Mouse (Mus musculus): ENCODE measurements around the gene Gm10840.
"Not testable (repeated sequence)": the region's sequence is repeated elsewhere in the genome, so short reads cannot be mapped to it uniquely, and the experiment has no call there.

Gm10840 gene

DNA sequence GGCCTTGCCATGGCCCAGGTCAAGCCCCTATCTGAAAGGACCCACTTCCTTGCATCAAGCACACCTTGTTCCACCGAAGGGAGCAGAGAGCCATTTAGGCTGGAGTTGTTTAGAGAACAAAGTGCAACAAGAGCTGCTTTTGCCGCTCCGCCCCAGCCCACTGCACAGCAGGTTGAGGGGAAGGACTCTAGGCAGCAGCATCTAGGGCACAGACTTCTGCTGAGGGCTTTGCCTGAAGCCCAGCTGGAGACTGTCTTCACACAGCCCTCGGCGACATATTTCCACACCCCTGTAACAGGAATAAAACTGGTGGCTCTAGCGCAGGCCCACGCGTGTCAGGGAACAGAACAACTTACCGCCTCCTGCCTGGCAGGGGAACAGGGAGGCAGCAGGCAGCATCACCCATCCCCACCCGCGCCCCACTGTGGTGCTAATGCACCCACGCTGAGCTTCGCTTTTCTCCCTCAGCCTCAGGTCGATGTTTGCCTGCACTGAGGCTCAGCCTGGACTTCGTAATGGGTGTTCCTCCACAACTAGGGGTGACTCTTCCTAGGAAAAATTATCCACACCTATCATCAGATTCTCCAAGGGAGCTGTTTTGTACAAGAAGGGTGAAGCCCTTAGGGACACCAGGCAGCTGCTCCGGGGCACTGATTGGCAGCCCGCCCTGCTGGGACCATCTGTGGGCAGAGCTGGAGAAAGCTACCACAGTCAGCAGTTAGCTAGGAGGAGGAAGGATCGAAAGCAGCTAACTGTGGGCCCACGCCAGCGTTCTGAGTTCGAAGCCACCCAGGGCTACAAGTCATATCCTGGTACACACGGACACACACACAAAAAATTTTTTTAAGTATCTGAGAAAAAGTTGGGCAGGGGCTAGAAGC is at the start of gene Gm10840, which contains the start of gene Limd2:
Gene Gm10840 (plus strand): TSS at position 10 of the 881 bp plus-strand sequence.
Gene Limd2 (minus strand): TSS at position 20 of the 881 bp plus-strand sequence.
- DNase-seq (ENCODE audit: low spot score): peak; percentile 35

GRCm38 (mm10) chr11:106111688-106112087 is 49.0 kb upstream of the Gm10840 start:
- DNase-seq (ENCODE audit: low spot score): no peak

GRCm38 (mm10) chr11:106122221-106122620 is 38.4 kb upstream of the Gm10840 start:
- no peak for DNase-seq (ENCODE audit: low spot score)

DNA sequence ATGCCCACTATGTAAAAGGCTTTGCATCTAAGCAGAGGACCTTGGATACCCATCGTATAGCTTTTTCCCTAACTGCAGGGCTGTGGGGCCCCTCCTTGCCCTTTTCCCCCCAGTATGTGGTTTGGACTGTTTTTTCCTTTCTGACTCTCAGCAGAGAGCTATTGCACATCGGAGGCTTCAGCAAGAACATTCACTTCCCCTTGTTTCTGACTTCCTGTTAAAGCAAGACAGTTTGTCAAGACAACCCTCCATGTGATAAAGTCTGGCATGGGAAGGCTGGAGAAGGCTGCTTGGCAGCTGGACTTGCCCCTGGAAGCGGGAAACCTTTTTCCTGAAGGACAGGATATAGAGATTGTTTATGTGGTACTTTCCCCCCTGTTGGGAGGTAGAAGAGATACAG is 37.9 kb upstream of the Gm10840 start:
- no peak for DNase-seq (ENCODE audit: low spot score)

DNA sequence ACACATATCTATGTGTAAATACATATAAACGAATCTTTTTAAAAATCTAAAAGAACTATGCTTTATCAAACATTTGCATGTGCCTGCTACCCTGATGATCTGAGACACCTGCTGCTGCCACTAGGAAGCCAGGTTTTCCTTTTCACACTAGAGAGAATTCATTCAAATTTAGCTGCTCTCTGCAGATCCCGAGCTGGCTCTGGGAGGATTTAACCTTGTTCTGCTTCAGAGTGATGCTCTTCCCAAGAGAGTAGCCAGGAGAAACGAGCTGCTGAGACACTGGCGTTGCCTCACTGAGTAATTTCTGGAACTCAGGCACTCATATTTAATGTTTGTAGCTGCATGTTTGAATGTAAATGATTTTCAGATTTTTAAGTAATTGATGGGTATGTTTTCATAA is 35.9 kb upstream of the Gm10840 start:
- no peak for DNase-seq (ENCODE audit: low spot score)

DNA sequence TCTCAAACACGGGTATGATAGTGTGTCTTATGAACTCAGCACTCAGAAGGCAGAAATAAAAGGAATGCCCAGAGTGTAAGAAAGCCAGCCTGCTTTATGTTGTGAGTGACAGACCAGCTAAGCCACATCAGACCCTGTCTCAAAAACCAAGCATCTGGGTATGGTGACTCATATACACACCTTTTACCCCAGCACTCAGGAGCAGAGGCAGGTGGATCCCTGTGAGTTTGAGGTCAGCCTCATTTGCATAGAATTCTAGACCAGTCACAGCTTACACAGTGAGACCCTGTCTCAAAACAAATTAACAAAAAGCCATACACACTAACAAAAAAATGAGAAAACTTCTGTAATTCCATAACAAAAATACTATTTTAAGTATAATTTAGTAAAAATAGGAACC is 34.8 kb upstream of the Gm10840 start:
- DNase-seq (ENCODE audit: low spot score): no peak

DNA sequence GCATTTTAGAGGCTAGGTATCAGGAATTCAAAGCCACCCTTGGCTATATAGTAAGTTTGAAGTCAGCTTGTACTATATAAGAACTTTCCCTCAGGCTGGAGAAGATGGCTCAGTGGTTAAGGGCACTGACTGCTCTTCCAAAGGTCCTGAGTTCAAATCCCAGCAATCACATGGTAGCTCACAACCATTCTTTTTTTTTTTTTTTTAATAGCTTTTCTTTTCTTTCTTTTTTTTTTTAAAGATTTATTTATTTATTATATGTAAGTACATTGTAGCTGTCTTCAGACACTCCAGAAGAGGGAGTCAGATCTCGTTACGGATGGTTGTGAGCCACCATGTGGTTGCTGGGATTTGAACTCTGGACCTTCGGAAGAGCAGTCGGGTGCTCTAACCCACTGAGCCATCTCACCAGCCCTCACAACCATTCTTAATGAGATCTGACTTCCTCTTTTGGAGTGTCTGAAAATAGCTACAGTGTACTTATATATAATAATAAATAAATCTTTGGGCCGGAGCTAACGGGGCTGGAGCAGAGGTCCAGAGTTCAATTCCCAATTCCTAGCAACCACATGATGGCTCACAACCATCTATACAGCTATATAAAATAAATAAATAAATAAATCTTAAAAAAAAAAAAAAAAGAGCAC is 33.8 kb upstream of the Gm10840 start:
- DNase-seq (ENCODE audit: low spot score): not testable (repeated sequence)

- DNase-seq (ENCODE audit: low spot score): no peak
These were observed 31.2 kb upstream of the Gm10840 start for GRCm38 (mm10) chr11:106129477-106129876.

DNA sequence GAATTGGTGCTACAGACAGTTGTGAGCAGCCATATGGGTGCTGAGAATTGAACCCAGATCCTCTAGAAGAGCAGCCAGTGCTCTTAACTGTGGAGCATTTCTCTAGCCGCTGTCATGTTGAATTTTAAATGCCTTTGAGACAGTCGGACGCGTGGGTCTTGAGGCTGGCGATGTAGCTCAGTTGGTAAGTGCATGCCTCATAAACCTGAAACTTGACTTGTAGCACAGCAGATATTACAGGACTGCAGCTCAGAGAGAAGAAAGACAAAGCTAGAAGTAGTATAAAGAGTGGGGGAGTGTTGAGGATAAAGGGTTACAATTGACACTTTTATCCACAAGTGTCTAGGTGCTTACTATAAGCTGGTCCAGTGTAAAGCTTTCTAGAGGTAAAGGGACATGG is 28.1 kb upstream of the Gm10840 start:
- DNase-seq (ENCODE audit: low spot score): no peak

DNA sequence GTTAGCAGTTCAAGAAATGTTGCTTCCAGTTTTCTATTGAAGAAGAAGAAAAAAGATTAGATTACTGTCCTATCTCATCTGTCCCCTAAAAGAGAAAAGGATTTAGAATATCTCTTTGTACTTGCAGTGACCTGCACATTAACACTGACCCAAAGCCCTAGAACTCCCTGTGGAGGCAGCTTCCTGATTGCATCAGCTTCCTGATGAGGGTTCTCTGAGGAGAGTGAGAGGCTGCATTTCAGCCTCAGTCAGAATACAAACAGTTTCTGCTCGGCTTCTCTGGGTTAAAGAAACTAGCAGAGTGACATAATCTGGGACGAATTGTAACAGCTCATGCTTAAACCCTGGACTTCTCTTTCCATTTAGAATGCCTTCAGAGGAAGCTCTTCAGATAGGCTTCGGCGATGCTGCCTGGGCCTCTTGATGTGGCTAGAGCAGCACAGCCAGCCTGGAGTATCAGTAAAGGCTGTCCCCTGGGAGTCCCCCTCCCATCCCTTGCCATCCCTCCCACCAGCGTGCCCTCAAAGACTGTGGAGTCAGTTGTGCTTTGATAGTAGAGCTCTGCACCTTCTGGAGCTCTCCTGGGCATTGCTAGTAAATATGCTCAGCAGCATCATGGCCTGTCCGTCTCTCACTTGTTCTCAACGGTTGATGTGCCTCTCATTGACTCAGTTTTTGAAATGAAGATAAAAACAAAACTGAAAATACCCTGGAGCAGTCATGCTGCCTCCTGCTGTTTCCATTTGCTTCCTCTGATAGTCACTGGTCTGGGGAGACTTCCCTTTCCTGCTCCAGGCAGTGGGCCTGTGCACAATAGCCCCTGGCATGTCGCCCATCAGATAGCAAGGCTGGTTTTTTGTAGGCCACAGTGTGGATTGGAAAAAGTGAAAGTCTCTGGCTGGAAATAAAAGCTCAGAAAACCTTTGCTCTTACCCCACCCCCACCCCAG is 25.8 kb upstream of the Gm10840 start:
- peak; percentile 52 for DNase-seq (ENCODE audit: low spot score)

- DNase-seq (ENCODE audit: low spot score): no peak
These were observed 9.4 kb upstream of the Gm10840 start for GRCm38 (mm10) chr11:106151219-106151618.

GRCm38 (mm10) chr11:106152132-106152531 is 8.5 kb upstream of the Gm10840 start:
- DNase-seq (ENCODE audit: low spot score): no peak

GRCm38 (mm10) chr11:106154091-106154490 is 6.6 kb upstream of the Gm10840 start:
- no peak for DNase-seq (ENCODE audit: low spot score)

- no peak for DNase-seq (ENCODE audit: low spot score)
These were observed 5.9 kb upstream of the Gm10840 start for GRCm38 (mm10) chr11:106154770-106155169.

DNA sequence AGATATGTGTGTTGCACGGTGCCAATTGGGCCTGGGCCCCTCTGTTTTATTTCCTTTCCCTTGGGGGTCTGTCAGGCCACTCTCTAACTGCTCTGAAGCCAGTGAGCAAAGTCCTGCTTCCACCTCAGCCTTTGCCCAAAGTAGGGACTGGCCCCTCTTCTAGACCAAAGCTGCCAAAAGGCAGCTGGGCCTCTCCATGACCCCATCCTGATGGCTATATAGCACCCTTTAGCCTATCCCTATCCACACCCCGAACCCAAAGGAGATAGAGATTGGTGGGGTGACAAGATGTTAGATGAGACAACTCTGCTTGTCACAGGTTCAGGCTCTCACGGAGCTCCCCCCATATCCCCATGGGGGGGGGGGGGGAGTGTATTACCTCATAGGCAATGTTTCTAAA is 4.9 kb upstream of the Gm10840 start:
- DNase-seq (ENCODE audit: low spot score): no peak

- DNase-seq (ENCODE audit: low spot score): no peak
These were observed 4.4 kb upstream of the Gm10840 start for GRCm38 (mm10) chr11:106156257-106156656.

DNA sequence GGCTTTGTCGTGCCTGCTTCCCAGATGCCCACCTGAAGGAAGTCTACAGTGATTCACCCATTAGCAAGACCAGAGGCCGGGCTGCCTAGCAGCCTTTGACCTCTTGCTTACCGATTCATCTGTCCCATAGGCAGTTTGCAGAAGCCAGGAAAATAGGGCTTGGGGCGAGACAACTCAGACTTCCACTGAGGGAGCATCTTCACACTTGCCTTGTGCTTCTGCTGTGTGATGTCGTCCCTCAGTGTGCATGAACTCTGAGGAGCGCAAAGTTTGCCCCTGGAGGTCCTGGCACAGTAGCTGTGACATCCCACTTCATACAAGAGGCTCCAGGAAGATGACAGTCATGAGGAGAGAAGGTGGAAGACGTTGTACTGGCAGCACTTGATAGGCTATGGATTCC is 3.5 kb upstream of the Gm10840 start:
- no peak for DNase-seq (ENCODE audit: low spot score)

GRCm38 (mm10) chr11:106158081-106158929 is 2.3 kb upstream of the Gm10840 start:
- DNase-seq (ENCODE audit: low spot score): no peak

DNA sequence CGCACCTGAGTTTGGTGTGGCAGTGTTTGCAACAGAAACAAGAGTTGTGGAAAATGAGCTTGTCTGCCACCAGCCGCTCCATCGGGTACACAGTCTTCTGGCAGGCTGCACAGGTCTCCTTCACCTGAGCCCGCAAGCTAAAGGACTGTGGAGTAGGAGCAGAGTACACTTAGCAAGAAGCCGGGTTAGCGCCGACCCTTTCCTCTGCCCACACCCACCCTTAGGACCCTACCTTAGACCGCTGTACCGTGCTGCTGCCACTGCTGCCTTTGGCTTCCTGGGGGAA is 1.8 kb upstream of the Gm10840 start:
- DNase-seq (ENCODE audit: low spot score): no peak

GRCm38 (mm10) chr11:106159216-106159920 is 1.3 kb upstream of the Gm10840 start:
- DNase-seq (ENCODE audit: low spot score): peak; percentile 62

Measured in testis, postnatal 14 days (tissue).